Mouse (Mus musculus) kidney, postnatal 4 days (tissue): ENCODE data around the gene Tmpo.

ENCODE experiments used
- DNase-seq, 2 experiments: peaks; one replicate each; pipeline ENCODE4 v3.0.0; 2021; ENCODE audit warnings: mixed read lengths in 2 of 2

Tmpo gene

DNA sequence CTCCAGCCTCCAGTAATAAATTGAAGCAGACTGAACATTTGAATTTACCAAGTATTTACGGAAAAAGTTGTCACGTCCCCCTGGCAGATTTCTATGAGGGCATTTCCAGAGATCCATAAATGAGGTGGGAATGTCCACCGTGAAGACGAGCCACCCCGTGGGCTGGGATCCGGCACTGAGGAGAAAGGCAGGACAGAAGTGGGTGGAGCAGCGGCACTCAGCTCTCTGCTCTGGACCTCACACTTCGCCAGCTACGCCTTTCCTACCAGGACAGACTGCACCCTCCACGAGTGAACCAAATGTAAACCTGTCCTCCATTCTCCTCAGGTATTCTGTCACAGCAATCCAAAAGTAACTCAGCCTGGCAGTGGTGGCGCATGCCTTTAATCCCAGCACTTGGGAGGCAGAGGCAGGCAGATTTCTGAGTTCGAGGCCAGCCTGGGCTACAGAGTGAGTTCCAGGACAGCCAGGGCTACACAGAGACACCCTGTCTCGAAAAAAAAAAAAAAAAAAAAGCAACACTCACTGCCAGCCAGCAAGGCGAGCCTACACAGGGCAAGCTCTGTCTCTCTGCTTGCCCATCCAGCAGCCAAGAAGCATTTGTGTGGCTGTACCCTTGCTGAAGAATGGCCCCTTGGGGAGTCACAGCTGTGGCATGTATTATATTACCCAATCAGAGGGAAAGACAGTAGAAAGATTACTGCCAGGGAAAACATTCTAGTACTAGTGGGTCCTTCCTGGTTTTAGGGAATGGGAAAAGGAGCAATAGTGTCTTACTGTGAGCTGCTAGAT is 78.1 kb downstream of the Tmpo start:
- no peak for DNase-seq

- no peak for DNase-seq
Observed at GRCm38 (mm10) chr10:91101936-91102335, 79.2 kb downstream of the Tmpo start.

DNA sequence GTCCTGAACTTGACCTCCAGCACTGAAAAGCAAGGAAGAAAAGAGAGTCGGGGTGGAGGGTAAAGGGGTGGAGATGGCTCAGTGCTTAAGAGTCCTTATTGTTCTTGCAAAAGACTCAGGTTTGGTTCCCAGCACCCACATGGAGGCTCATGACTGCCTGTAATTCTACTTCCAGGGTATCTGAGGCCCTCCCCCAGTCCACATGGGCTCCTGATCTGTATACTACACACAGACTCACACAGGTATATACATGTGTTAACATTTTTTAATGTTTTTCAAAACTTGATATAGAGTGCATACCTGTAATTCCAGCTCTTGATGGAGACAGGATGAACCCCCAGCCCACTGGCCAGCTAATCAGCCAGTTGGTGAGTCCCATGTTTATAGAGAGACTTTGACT is 81.0 kb downstream of the Tmpo start:
- no peak for DNase-seq

GRCm38 (mm10) chr10:91098056-91098455 is 83.1 kb downstream of the Tmpo start:
- DNase-seq = no peak
